Mouse (Mus musculus): Measurements from ENCODE around the gene Fbxw5.

DNA sequence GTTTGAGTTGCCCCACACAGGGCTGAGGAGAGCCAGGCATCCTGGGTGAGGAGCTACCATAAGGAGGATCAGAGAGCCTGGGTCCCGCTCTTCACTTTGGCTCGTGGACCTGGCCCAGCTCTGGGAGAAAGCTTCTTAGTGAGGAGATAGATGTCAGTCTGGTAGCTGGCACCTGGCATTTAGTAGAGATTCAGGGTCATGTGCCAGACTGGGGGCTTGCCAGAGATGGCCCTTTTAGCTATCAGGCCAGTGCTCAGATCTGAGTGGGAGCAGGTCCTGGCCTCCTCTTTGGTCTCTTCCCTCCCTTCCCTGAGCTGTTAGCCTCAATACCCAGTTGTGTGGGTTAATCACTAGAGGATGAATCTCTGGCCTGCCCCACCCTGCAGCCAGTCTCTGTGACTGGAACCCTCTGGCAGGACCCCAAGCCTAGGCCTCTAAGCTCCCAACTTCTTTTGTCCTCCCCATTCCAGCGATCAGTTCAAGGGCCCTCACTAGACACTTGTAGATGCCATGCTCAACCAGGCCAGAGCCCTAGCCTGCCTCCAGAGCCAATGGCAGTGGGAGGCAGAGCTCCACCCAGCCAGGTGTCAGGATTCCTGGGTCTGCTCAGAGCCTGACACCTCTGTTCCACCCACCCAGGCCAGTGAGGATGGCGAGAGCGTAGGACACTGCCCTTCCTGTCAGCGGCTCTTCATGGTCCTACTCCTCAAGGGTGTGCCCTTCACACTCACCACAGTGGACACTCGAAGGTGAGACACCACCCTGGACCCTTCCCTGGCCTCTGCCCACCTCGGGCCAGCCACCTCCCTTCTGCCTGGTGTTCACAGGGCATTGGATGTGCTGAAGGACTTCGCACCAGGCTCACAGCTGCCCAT is 43.3 kb upstream of the Fbxw5 start:
- no peak for TF ChIP-seq POLR2A (IDR thresholded peaks at IDR 0.05; ENCODE audit: borderline replicate concordance, control insufficient read depth, low read depth, low read length)
- TF ChIP-seq CTCF (IDR thresholded peaks at IDR 0.05; ENCODE audit: control insufficient read depth, insufficient read depth, low read length): no peak

Data from bone marrow, adult 2 months (tissue).